Mouse (Mus musculus): Measurements from ENCODE around the gene Aaas.
A peak's percentile ranks its signal among the peaks of the same experiment; 100 is the strongest.
"Not testable (repeated sequence)": the region's sequence is repeated elsewhere in the genome, so short reads cannot be mapped to it uniquely, and the experiment has no call there.

The Aaas gene

DNA sequence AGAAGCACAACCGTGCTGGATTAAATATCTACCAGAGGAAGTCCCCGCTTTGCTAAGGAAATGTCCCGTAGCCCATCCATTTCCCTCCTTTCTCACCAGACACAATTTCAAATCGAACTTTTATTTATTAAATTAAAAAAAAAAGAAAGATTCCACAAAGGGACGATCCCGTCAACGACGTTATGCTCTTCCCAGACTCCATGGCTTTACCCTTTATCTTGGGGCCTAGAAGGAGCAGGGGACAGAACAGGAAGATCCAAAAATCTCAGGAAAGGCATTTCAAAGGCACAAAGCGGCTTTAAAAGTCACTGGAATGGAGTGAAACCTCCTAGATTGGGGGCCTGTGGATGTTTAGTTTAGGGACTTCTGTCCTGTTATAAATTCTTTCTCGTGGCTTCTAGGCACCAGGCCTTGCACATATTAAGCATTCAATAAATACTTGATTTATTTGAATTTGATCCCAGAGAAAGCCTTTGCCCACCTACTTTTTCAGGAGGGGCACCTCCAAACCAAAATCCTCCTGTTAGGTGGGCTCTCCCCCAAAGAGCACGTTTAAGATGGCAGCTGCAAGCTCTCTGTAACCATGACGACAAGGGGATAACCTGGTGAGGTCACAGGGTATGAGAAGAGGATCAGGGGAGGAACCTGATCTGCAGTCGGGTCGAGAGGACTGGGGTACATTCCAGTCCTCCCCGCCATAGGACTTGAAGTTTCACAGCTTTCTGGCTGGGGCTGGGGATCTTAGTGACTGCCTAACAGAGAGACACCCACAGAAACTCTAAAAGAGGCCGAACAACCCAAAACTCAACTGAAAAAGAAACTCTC, 6.1 kb upstream of the Aaas start:
- no peak for DNase-seq

DNA sequence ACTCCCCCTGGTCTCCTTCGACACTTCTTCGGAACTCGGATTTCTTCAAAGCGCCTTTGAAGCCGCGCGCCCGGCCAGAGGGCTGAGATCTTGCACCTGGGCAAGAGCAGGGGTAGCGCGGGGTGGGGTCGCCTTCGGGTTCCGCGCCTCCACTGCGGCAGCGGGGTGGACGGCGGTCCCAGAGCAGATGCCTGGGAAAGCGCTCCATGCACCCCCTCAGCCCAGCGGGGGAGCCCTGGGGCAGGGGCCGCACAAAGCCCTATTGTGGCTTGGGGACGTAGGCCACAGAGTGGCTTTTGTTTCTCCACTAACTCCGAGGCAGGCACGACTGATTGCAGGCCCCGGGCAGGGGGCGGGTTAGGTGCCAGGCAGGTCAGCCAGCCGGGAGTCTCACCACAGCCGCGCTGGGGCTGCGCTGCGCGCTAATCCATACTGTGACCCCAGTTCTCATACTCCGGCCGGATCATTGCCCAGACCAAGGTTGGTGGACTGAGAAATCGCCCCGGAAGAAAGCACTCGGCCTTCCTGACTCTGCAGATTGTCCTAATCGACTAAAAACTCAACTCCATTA, 5.4 kb upstream of the Aaas start:
- DNase-seq = peak; percentile 28 to 49

DNA sequence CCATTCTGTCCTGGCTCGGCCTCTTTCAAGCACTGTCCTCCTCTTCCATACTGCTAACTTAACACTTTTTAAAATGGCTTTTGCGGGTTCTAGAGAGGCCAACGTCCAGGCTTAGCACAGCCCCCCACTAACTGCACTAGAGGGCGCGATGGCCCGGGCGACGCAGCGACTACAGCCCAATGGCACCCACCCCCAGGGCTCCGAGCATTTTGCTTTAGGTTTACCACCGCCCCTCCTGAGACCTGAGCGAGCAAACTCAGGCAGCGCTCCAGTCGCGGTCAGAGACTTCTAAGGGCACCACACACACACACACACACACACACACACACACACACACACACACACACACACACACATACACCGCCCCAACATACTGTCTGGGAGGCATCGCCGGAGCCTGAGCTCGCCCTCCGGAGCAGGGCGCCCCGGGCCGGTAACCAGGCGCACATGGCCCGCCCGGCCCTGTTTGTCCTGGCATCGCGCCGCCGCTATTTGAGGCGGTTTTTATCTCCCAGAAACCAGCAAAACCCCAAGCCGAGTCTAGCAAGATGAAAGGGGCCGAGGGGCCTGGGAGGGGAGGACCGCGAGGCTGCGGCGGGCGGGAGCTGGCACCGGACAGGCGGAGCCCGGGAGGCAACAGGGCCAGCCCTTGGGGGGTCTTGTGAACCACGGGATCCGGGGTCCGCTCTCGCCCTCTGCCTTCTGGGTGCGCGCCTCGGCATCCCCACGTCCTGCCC, 4.7 kb upstream of the Aaas start:
- peak; percentile 51 to 59 for DNase-seq

DNA sequence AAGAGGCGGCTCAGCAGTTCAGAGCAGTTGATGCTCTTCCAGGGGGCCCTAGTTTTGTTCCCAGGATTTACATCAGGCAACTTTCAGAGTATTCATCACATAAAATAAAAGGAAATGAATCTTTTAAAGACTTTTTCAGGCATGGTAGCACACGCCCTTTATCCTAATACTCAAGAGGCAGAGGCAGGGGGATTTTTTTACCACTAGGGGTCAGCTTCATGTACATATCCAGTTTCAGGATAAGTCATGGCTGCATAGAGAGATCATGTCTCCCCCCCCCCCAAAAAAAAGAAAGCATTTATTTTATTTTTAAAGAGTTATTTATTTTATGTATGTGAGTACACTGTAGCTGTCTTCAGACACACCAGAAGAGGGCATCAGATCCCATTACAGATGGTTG, 3.4 kb upstream of the Aaas start:
- no peak for DNase-seq

DNA sequence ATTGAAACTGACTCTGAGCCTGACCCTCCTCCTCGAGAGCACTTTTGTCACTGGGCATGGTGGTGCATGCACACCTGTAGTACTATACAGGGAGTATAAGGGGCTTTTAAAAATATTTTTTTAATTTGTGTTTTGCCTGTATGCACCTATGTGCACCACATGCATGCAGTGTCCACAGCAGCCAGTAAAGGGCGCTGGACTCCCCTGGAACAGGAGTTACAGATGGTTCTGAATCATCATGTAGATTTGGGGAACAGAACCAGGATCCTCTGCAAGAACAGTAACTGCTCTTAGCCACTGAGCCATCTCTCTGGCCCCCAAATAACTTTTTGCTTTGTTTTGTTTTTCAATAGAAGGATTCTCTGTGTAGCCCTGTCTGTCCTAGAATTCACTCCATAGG, 1.6 kb upstream of the Aaas start:
- no peak for DNase-seq

DNA sequence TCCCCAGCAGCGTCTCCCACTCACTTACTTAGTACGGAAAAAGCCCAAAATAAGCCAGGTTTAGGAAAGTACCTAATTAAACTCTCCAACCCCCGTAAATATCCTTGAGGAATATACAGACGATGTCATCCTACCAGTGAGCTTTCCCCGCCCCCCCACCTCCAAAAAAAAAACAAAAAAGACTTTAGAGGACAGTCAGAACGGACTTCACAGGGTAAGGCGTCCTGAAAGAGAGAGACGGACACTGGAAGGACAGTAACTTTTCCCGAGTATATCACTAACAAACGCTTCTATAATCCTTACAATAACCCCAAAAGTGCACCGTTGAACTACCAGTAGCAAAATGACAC, 346 bp upstream of the Aaas start:
- DNase-seq = no peak

DNA sequence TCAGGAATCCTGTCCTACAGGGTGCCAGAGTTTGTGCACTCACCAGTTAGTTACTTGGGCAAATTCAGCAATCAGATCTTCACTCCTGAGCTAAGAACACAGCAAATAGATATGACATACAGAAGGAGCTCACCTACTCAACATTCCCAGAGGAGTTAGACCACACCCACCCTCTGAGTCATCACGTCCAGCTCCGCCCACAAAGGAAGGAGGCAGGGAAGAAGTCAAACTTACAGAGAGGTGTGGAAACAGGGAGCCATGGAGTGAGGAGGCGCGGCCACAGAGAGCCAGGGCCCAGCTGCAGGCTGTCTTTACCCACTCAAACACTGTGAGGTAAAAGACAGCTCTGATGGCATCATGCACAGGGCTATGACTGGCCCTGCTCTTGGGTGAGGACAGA, 4.1 kb downstream of the Aaas start:
- no peak for DNase-seq

DNA sequence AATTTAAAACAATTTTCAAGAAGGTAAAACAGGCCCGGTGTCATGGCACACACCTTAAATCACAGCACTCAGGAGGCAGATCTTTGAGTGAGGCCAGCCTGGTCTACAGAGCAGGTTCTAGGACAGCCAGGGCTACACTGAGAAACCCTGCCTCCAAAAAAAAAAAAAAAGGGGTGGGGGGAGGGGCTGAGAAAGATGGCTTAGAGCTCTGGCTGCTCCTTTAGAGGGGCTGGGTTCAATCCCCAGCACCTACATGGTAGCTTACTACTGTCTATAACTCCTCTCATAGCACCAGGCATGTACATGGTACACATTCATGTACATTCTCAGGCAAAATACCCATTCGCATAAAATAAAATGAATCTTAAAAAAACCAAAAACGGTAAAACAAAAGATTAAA, 6.1 kb downstream of the Aaas start:
- DNase-seq = no peak

DNA sequence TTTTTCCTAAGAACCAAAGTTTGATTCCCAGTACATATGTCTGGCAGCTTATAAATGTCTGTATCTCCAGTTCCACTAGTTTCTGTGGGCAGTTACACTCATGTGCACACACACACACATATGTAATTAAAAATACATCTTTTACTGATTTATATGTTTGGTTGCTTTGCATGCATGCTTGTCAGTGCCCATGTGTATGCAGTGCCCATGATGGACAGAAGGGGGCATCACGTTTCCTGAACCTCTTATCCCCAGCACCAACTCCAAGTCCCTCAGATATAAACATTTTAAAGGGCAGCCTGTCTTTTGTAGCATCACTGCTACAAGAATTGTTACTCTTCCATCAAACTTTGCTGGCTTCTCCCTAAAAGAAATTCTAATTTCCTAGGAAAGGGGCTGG, 9.0 kb downstream of the Aaas start:
- peak; percentile 42 to 65 for DNase-seq

DNA sequence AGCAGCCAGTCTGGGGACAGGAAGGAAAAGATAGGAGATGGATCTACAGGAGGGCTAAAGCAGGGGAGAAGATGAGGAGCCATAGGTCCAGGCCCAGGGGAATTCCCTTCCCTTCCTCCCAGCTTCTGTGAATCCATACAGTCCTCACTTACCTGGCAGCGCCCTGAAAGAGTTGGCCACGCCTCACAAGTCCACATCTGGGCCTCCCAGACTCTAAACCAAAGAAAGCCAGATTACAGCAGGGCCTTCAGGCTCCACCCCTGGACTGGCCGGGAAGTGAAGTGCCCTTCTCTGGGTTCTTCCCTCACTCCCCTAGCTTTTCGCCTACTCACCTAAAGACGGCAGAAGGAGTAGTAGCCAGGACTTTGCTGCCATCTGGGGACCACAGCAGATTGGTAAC, 11.0 kb downstream of the Aaas start:
- no peak for DNase-seq

DNA sequence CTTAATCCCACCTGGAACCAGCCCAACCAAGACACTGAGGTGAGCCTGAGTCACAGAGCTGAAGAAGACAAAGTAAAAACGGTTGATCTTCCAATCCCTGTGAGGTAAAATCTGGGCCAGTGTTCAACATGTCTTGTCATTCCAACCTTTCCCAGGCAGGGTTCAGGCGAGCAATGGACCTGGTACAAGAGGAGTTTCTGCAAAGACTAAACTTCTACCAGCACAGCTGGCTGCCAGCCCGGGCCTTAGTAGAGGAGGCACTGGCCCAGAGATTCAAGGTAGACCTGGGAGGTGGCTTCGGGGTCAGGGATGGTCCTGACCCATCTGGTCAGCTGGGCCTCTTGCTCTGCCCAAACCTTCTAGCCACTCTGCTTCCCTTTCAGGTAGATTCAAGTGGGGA, 13.6 kb downstream of the Aaas start:
- DNase-seq = no peak

DNA sequence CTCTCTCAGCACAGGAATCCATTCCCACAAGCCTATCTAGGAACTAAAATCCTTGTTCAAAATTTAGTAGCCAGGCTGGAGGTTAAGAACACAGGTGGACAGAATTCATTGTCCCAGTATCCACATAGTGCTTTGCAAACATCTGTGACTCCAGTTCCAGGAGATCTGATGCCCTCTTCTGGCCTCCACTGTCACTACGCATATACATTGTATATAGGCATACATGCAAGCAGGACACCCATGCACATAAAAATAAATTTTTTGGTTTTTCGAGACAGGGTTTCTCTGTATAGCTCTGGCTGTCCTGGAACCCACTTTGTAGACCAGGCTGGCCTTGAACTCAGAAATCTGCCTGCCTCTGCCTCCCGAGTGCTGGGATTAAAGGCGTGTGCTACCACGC, 14.6 kb downstream of the Aaas start:
- not testable (repeated sequence) for DNase-seq

DNA sequence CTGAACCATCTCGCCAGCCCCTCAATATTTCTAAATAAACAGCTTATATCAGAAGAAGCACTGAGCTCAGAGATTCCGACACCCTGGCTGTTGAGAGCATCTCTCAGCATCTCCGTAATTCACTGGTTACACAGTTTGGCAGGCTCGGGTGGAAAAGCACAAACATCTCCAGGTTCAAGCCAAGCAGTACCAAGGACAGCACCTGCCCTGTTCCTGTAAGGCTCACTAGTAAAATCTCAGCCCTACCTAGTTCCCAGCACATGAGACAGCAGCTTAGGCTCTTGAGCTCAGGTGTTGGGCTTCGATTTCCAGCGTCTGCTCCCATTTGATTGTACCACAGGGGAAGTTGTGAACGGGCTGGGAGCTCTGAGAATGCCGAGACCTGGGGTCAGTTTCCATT, 15.3 kb downstream of the Aaas start:
- no peak for DNase-seq

DNA sequence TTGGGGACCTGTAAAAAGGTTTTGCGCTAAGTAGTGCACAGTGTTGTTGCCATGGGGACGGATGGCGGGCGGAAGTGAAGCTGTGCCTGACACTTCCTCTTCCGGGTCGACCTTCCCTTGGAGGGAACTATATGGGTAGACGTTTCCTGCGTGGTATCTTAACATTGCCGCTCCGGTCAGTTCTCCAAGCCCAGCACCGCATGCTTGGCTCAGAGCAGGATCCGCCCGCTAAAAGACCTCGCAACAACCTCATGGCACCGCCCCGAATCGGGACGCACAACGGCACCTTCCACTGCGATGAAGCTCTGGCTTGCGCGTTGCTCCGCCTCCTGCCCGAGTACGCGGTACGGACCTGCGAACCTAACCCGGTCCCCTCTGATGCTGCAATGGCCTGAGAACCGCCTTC, 19.0 kb downstream of the Aaas start, which contains the start of gene Myg1:
Gene Myg1, plus strand, starts transcription at position 100 of the 406 bp plus-strand sequence.
- DNase-seq = peak; percentile 81

DNA sequence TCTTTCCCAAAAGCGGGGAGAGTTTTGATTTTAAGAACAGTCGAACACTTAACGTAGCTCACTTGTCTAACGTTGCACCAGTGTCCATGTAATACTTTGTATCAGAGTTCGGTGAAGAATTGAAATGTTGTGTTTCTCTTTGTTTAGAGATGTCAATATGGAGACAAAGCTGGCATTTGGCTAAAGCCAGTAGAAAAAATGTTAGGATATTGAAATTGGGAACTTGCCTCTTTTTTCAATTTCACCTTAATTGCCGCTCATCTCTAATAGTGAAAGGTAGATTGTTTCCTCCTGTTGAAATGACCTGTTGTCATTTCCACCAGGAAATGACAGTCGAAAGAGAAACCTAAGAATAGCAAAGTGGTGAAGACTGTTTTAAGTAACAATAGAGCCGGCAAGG, 23.7 kb downstream of the Aaas start:
- no peak for DNase-seq

DNA sequence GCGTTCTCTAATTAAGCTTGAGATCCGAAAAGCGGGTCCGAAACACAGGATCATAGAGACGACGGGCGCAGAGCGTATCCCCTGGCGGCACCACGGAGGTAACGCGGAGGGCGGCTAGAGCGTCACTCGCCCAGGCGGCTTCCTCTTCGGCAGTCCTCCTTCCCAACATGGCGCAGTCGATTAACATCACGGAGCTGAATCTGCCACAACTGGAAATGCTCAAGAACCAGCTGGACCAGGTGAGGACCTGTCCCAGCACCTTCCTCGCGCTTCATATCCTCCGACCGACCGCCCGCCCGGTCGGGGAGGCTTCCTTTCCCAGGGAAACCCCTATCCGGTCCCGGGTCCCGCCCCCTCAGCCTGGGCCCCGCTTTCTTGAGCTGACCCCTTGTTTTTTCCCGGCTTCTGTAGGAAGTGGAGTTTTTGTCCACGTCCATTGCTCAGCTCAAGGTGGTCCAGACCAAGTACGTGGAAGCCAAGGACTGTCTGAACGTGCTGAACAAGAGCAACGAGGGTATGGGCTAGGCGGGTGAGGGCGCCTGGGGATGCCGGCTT, 24.5 kb downstream of the Aaas start, which contains the start of gene Pfdn5:
Gene Pfdn5, plus strand, starts transcription at position 95 of the 555 bp plus-strand sequence.
- DNase-seq = peak; percentile 88 to 91

DNA sequence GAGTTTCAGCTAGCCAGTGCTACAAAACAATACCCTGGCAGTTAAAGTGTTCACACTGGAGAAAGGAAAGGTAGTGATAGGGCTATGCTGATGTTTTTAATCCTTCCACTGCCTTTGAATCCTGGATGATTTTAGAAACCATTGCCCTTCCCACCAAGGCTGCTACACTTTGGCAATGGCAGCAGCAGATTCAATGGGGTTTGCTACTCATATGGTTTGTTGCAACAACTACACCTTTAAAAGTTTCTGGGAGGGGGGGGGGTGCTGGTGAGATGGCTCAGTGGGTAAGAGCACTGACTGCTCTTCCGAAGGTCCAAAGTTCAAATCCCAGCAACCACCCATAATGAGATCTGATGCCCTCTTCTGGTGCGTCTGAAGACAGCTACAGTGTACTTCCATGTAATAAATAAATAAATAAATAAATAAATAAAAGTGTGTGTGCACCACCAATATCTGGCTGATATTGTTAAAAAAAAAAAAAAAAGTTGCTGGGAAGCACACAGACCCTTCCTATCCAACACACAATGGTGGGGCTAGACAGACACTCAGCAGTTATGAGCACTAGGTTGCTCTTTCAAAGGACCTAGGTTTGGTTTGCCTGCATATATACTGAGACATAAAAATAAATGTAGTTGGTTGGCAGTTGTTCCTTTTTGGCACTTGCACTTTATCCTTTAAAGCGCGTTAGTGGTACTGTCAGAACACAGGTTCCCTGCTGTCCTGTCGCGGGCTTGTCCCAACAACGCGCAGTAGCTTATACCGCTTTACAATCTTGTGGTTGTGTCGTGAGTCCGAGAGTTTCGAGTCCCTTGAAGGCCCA, 25.7 kb downstream of the Aaas start:
- DNase-seq = peak in 1 of 2 experiments; percentile 32

DNA sequence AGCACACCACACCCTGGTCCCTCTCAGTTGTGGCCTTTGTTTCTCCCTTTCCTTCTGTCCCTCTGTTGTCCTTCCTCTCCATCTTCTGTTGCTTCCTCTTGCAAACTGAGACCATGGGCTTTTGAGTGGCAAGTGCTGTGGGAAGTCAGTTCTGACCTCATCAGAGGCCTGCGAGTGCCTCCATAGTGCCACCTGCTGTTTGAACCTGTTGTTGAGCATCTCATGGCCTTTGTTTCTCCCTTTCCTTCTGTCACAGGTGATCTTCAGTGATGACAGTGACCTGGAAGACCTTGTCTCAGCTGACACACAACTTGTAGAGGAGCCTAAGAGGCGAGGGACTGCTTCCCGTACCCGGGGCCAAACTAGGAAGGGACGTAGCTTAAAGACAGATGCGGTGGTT, 34.3 kb downstream of the Aaas start:
- DNase-seq = peak; percentile 69 to 78

DNA sequence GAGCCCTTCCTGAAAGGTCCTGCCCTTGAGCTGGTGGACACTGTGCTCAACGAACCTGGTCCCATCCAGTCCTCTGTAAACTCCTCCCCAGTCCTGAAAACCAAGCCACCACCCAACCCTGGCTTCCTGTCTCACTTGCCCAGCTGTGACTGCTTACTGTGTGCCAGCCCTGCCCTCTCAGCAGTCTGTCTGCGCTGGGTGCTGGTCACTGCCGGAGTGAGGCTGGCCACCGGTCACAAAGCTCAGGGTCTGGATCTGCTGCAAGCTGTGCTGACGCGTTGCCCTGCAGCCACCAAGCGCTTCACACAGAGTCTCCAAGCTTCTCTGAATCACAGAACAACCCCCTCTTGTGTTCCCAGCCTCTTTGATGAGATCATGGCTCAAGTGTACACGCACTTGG, 35.3 kb downstream of the Aaas start:
- no peak for DNase-seq

DNA sequence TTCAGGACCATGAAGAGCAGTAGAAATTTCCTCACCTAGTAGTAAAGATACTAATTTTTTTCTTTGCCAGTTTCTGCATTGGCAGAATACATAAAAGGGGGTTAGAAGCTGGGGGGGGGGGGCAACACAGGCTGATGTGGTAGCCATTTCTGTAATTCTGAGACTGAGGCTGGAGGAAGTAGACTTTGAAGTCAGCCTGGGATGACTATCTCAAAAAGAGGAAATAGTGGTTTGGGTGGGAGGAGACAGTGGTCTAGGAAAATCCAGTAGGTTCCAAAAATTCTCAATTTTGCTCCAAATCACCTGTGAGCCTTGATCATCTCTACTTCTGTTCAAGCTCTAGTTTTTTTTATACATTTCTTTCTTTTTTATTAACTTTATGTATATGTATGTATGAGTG, 39.1 kb downstream of the Aaas start:
- DNase-seq = no peak

DNA sequence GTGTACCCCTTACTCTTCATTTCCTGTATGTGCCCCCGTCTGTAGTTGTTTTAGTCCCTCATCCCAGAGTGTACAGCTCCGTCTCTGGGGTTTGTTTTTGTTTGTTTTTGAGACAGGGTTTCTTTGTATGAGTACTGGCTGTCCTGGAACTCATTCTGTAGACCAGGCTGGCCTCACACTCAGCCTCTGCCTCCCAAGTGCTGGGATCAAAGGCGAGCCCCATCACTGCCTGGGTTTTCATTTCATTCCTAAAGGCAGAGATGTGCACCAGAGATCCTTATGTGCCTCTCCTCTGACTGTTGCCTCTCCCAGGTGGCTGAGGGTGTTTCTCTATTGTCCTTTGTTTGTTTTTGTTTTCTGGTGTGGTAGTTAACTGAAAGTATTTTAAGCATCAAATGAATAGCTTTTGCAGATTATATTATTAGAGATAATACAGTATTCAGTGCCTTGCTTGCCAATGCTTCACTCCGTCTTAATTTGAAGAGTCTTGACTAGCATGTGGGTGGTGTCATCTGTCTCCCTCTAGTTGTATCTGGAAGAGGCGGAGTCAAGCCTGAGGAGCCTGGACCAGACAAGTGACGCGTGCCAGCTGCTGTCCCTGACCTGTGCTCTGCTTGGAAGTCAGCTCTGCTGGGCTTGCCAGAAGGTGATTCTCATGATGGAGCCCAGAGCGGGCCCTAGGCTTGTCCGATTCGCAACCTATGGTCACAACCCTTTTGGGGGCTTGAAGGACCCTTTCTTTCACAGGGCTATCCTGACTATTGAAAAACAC, 40.3 kb downstream of the Aaas start:
- DNase-seq = no peak

DNA sequence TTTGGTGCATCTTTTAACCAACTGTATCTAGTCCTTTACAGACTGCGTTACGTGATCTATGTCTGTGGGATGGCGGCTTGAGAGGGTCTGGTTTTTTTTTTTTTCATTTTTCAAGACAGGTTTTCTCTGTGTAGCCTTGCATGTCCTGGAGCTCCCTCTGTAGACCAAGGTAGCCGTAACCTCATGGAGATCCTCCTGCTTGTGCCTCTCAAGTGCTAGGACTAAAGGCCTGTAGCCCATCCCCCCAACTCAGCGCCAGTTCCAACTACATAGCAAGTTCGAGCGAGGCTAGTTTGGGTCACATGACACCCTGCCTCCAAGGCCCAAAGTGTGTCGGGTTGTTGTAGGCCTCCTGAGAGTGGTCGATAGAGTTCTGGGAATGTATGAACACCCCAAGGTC, 41.9 kb downstream of the Aaas start:
- no peak for DNase-seq
